Mouse (Mus musculus) kidney, adult 2 months (tissue): ENCODE measurements at regions not wholly inside any gene's neighbourhood (a gene's known extent, or its start where the extent isn't known, plus 50 kb on each side); places are given as distances from the start of the nearest gene placed in this dataset.

Experiments
- CTCF ChIP-seq: fragments of 200-500 bp; conservative IDR thresholded peaks from 2 replicates; pipeline ENCODE4 v1.5.1; 2011; ENCODE audit warnings: low read depth, mild to moderate bottlenecking, control low read depth, low read length, moderate library complexity, mixed read lengths; ENCODE audit not compliant: insufficient read depth, insufficient read length
- POLR2A ChIP-seq: fragments of 200-500 bp; IDR thresholded peaks from one replicate; pipeline ENCODE4 v1.6.1; 2011; ENCODE audit warnings: low read depth, low read length, control low read depth

DNA sequence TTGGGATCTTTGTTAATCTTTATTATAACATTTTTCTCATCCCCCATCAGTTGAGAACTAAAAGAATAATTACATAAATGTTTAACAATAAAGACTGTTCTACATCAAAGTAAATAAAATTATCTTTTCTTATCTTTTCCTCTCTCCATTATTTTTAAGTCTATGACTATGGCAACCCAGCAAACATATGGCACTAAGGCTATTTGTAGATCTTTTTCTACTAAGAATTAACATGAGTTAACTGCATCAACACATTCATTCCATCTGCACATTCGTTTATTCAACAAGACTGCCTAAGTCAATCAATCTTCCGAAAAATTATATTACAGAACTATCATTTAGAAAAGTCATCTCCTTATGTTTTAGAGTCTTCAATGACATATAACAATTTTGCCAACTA, 300.1 kb downstream of the Lipi start:
- no peak for TF ChIP-seq CTCF
- TF ChIP-seq POLR2A, result no peak
